Mouse (Mus musculus): ENCODE data around the gene Dcun1d3.

GRCm38 (mm10) chr7:119835996-119836777 lies 59.9 kb downstream of the Dcun1d3 start:
- TF ChIP-seq CTCF (IDR thresholded peaks at IDR 0.05; ENCODE audit: low read depth, low read length) (no peak), TAL1 (conservative IDR thresholded peaks at IDR 0.05; ENCODE audit: low read depth, low read length) (no peak)
